Mouse (Mus musculus) Muller cell, postnatal 12 days (primary cell): ENCODE measurements around the gene Tor2a.
A peak's percentile ranks its signal among the peaks of the same experiment; 100 is the strongest.

ENCODE experiments used
- DNase-seq: peaks from one replicate; pipeline ENCODE4 v3.0.0-alpha.2; 2015; ENCODE audit errors: inconsistent ontology term

Tor2a gene

GRCm38 (mm10) chr2:32757056-32757845, at the start of gene Tor2a:
TSS of gene Tor2a (plus strand) at chr2:32757234.
- DNase-seq, result peak; percentile 99

DNA sequence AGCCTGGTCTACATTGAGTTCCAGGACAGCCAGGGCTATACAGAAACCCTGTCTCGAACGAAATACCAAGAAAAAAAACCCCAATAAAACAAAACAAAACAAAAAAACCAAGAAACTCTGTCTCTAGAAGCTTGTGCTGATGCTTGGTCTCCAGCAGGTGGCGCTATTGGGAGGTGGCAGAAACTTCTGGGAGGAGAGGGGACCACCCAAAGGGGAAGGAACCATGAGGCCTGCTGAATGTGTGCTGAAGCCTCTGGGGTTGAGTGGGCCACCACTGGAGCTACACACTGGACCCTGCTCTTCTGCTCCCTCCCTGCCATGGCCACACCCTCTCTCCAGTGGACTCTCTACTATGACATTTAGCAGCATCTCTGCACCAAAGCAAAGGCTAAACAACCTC, 48.4 kb upstream of the Tor2a start:
- peak; percentile 50 for DNase-seq

DNA sequence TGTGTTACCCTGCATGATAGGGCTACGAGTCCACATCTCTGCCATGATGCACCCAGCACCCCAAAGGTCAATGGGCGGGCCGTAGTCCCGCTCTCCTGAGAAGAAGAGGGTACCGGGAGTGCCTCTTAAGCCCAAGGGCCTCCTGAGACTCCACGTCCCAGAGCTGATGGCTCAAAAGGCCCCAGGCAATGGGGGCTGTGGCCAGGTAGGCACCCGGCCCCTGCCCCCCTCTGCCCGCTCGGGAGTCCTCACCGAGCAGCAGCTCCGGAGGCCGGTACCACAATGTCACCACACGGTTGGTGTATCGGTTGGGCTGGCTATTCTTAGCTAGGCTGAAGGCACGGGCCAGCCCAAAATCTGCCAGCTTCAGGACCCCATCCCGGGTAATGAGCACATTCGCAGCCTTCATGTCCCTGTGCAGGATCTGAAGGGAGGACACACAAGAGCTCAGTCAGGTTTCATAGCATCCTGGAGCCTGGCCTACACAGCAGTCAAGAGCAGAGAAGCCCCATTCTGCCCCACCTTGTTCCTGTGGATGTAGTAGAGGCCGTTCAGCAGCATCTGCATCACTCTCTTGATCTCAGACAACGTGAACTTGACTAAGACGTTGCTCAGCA, 47.4 kb upstream of the Tor2a start:
- DNase-seq, result no peak

GRCm38 (mm10) chr2:32710425-32710824, 46.6 kb upstream of the Tor2a start:
- no peak for DNase-seq

- no peak for DNase-seq
Observed at GRCm38 (mm10) chr2:32711301-32712056, 45.6 kb upstream of the Tor2a start.

- peak; percentile 82 for DNase-seq
Observed at GRCm38 (mm10) chr2:32712108-32712551, 44.9 kb upstream of the Tor2a start.

GRCm38 (mm10) chr2:32712586-32712933, 44.5 kb upstream of the Tor2a start:
- DNase-seq, result peak; percentile 98

DNA sequence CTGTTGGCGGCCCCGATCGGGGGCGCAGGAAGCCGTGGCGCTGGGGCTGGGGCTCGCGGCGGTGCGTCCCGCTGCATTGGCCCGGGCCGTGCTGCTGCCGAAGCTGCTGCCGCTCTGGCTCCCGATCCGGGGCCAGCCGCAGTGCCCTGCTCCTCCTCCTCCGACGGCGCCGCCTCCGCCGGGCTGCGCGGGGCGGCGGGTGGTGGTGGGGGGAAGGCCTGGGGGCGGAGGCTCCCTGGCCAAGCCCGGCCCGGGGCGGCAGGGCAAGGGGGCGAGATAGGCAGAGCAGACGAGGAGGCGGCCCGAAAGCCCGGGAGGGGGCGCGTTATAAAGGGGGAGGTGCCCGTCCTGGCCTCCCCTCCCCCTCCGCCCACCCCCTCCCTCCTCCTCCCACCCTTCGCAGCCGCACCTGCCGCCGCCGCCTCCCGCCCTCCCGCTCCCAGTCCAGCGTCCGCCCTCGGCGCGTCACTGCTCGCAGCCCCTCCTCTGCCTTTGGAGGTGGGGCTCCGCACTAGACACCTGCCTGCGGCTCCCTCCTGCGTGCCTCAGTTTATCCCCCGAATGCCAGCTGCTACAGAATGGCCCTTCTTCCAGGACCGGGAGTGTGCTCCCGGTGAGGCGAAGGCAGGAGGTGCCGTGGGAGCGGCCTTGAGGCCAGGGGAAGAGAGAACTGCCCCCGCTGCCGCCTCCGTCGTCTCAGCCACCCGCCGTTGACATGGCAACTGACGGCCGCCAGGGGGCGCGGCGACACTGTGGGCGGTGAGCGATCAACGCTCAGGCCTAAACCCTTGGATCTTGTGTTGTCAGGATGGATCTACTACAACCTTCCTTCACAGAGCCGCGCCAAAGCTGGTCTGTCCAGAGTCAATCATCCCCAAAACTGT, 43.9 kb upstream of the Tor2a start, which contains the start of gene Cdk9:
Gene Cdk9 (minus strand): TSS at position 143 of the 884 bp plus-strand sequence.
- peak; percentile 98 for DNase-seq

DNA sequence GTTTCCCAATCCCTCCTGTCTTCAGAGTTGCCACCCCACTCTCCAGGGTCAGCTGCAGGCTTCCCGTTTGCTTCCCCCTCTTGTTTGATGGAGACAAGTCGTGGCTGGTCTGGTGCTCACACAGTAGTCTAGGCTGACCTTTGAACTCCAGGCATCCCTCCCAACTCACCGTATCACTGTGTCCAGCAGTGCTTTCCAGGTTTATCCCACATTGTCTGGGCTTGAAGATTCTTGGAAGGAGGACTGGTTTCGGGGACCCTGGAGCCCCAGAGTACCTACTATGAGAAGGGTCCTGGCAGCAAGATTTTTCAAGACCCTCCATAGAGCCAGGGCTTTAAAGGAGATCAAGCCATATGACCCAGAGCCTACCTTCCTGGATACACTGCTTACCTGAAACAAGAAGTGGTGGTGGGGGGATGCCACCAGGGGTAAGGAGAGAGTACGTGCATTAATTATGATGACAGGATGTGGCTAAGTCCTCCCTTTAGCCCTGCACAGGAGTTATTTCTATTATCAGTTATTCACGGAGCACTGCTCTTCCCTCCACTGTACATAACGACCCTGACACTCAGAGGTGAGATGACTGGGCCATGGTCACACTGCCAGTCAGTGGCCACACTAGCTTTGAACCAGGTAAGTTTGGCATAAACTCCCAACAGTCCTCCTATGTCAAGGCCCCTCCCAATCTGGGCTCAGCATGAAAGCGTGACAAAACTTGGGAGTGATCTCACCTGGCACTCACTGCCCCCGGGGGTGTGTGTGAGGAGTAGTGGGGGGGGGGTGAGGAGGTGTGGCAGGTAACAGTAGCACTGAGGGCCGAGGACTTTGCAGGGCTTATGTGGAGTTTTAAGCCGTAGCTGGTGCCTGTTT, 42.7 kb upstream of the Tor2a start:
- DNase-seq, result no peak

DNA sequence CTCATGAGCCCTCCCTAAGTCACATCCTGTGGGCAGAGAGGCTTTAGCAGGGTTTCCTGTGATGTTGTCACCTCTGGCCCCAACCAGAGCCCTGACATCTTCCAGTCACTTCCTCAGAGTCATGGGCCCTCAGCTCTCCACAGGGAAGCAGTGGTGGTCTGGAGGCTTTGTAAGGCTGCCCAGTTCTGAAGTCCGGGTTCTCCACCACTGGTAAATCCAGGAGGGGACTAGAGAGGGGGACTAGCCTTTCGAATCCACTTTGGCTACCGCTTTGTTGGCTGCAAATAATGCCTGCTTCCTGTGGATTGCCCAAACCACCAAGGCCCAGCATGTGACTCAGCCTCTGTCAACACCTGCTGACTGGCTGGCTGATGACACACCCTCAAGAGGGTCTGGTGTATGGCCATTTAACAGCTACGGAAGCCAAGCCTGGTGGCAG, 42.0 kb upstream of the Tor2a start:
- peak; percentile 58 for DNase-seq

GRCm38 (mm10) chr2:32718761-32719160, 38.3 kb upstream of the Tor2a start:
- peak; percentile 57 for DNase-seq

GRCm38 (mm10) chr2:32720053-32720452, 37.0 kb upstream of the Tor2a start:
- DNase-seq, result no peak

DNA sequence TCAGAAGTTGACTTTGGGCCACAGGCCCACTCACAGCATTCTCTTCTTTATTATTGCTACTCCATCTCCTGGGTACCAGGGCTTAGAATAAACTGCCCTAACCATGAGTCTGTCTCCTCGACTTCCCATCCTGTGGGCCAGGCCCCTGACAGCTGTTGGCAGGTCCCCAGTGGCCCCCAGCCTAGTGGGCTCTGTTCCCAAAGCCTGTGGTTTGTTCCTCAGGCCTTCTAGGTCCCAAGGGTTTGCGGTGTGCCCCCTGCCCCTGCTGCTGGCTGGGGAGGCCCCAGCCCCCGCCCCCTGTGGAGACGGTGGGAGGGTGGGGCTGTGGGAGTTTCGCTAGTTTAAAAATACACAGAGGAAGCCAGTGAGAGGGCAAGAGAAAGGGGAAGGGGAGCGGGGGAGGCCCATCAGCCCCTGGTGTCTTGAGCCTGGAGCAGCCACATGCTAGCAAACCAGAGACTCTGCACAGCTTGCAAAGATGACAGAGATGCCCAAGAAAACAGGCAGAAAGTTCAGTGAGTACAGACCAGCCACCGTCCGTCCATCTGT, 36.3 kb upstream of the Tor2a start, which contains the start of gene Sh2d3c:
Gene Sh2d3c (plus strand): TSS at position 375 of the 549 bp plus-strand sequence.
- peak; percentile 43 for DNase-seq

DNA sequence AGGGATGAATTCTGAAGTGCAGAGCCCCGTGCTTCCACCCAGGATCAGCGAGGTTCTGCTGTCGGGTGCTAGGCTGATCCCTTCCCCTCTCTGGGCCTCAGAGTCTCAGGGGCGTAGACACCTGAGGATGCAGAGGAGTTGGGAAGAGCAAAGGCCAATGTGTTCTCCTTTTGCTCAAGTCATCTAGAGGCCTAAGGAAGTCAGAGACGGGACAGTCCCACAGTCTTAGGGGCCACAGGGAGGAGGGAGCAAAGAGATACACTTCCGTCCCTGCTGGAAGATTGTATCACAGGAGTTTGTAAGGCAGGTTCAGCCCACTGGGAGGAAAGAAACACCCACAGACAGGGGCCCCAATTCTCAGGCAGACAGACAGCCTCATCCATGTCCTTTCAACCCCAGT, 35.0 kb upstream of the Tor2a start:
- DNase-seq, result no peak

DNA sequence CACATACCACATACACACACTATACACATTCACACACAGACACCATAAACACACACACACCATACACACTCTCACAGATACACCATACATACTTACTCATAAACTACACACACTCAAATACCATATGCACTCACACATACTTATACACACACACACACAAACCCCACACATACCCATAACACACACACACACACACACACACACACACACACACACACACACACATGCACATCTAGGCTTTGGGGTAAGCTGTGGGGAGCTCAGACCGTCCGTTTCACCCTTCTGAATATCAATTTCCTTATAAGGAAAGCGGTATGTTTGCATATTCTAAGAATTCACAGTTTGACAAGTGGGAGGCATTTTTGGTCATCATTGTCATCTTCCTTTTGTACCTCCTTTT, 34.5 kb upstream of the Tor2a start:
- no peak for DNase-seq

- no peak for DNase-seq
Observed at GRCm38 (mm10) chr2:32724149-32724548, 32.9 kb upstream of the Tor2a start.

DNA sequence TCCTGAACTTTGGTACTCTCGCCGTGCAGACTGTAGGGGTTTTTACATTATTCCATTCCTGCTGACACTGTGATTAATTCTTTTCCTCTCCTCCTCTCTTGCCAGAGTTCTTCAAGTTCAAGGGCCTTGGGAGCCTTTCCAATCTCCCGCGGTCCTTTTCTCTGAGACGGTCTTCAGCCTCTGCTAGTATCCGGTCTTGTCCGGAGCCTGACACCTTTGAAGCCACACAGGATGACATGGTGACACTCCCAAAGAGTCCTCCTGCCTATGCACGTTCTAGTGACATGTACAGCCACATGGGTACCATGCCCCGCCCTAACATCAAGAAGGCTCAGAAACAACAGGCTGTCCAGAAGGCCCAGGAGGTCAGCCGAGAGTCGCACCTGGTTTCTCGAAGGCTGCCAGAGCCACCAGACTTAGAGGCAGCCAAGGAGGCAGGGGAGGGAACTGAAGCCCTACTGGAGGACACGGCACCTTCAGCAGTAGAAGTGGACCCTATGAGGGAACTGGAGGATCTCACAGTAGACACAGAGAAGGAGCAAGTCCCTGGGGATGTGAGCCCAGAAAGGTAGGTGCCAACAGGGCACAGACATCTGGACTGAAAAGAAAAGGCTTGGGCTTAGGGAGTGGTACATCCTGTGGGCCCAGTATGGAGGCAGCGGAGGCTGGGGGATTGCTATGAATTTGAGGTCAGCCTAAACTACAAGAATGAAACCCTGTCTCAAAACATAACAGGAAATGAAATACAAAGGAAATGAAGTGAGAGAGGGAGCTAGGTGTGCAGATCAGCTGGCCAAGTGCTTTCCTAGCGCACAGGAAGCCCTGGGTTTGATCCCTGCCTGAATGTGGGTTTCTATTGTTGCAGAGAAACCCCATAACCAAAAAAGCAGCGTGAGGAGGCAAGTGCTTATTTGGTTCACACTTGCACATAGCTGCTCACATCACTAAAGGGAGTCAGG, 31.9 kb upstream of the Tor2a start:
- DNase-seq, result no peak

- peak; percentile 96 for DNase-seq
Observed at GRCm38 (mm10) chr2:32727435-32727834, 29.6 kb upstream of the Tor2a start.

DNA sequence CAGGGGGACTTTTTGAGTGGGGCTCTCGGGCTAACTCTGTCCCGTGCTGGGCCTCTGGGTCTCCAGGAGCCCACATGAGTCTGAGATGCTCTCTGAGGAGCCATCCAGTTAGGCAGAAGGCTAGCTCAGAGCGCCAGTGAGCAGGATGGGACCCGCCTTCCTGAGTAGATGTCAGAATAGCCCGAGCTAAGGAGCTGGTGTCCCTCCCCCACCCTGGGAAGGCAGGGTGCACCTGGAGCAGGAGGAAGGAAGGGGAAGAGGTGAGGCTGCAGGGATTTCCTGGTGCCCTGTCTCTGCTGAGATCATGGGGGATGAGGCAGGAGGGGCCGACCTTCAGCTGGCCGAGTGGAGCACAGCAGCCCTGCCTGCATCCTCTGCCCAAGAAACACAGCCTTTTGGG, 28.6 kb upstream of the Tor2a start:
- no peak for DNase-seq
